Mouse (Mus musculus): ENCODE data around the gene Herpud2. TPM values are rescaled to one million over a fixed set of nuclear protein-coding genes. Genes with fewer than 3 reads are reported as not detected.

Herpud2 gene
- polyA plus RNA-seq, 1 experiment from 2014 or later: 13.6 TPM

- Histone ChIP-seq H3K9me3 (replicated peaks; ENCODE audit: control insufficient read depth, low read length) (no peaks in the 10 kb centered on the region), H3K4me3 (ENCODE audit: low read depth, low read length) (no peak overlapping the region), H3K4me2 (ENCODE audit: low read depth, low read length) (no peak overlapping the region), H3K27me3 (ENCODE audit: control insufficient read depth, insufficient read depth, low read depth, low read length) (no peaks in the 10 kb centered on the region), H3K9ac (ENCODE audit: low read depth, low read length) (no peak overlapping the region), H3K36me3 (ENCODE audit: control insufficient read depth, insufficient read depth) (no peaks in the 10 kb centered on the region), H3K4me1 (ENCODE audit: control insufficient read depth, low read depth, low read length) (no peaks in the 10 kb centered on the region), H3K27ac (ENCODE audit: low read length) (no peak overlapping the region)
- no peak for ATAC-seq (ENCODE audit: low read depth)
- 73% methylated on average over 1 of the region's 1 CpGs for WGBS (ENCODE audit: insufficient replicate concordance)
These were observed 75.1 kb downstream of the Herpud2 start for GRCm38 (mm10) chr9:25076505-25076904.

DNA sequence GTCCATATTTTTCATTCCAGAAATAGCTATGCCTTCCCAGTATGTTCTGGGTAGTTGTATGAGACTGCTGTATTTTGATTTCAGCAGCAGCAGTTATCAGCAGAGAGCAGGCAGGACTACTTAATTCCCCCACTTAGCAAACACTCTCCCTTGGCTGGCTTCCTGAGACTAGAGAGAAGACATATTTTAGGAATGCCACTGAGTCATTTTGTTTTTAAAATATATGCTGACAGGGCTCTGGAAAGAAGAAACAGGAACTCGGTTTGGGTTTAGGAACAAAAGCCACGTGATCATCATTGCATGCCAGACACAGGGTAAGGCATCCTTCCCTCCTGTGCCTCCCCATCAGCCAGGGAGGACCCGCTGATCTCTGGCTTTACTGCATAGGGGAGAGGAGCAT is 75.6 kb downstream of the Herpud2 start:
- Histone ChIP-seq H3K27ac (ENCODE audit: low read length) (no peak overlapping the region), H3K9ac (ENCODE audit: low read depth, low read length) (no peak overlapping the region), H3K4me3 (ENCODE audit: low read depth, low read length) (no peak overlapping the region), H3K36me3 (ENCODE audit: control insufficient read depth, insufficient read depth) (no peaks in the 10 kb centered on the region), H3K27me3 (ENCODE audit: control insufficient read depth, insufficient read depth, low read depth, low read length) (no peaks in the 10 kb centered on the region), H3K4me1 (ENCODE audit: control insufficient read depth, low read depth, low read length) (no peaks in the 10 kb centered on the region), H3K9me3 (replicated peaks; ENCODE audit: control insufficient read depth, low read length) (no peaks in the 10 kb centered on the region), H3K4me2 (ENCODE audit: low read depth, low read length) (no peak overlapping the region)
- no peak for ATAC-seq (ENCODE audit: low read depth)
- 28% methylated on average over 3 of the region's 3 CpGs for WGBS (ENCODE audit: insufficient replicate concordance)

- Histone ChIP-seq H3K9ac (ENCODE audit: low read depth, low read length) (no peak overlapping the region), H3K4me2 (ENCODE audit: low read depth, low read length) (no peak overlapping the region), H3K27ac (ENCODE audit: low read length) (no peak overlapping the region), H3K4me1 (ENCODE audit: control insufficient read depth, low read depth, low read length) (no peaks in the 10 kb centered on the region), H3K36me3 (ENCODE audit: control insufficient read depth, insufficient read depth) (no peaks in the 10 kb centered on the region), H3K4me3 (ENCODE audit: low read depth, low read length) (no peak overlapping the region), H3K9me3 (replicated peaks; ENCODE audit: control insufficient read depth, low read length) (no peaks in the 10 kb centered on the region), H3K27me3 (ENCODE audit: control insufficient read depth, insufficient read depth, low read depth, low read length) (no peaks in the 10 kb centered on the region)
- no peak for ATAC-seq (ENCODE audit: low read depth)
- 58% methylated on average over 1 of the region's 1 CpGs for WGBS (ENCODE audit: insufficient replicate concordance)
These were observed 79.0 kb downstream of the Herpud2 start for GRCm38 (mm10) chr9:25072666-25073065.

DNA sequence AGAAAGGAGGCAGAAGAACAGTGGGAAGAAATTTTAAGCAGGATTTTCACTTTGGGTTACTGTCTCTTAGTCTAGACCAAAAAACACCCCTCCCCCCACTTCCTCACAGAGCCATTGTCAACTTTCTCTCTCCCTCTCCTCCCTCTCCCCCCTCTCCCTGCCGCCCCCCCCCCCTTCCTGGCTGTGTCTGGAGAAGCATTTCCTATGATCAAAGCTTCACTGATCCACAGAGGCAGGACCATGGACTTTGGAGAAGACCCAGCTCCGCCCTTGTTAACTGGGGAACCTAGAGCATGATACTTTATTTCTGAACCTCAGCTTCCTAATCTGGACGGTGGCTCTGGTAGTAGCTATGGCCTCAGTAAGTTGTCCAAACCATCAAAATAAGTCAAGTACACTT is 92.9 kb downstream of the Herpud2 start:
- no peak overlapping the region for H3K4me2 ChIP-seq (ENCODE audit: low read depth, low read length)
- WGBS (ENCODE audit: insufficient replicate concordance): 26% methylated on average over 2 of the region's 3 CpGs
- ATAC-seq (ENCODE audit: low read depth): no peak
- no peaks in the 10 kb centered on the region for H3K9me3 ChIP-seq (replicated peaks; ENCODE audit: control insufficient read depth, low read length)
- H3K4me3 ChIP-seq (ENCODE audit: low read depth, low read length): no peak overlapping the region
- no peak overlapping the region for H3K27ac ChIP-seq (ENCODE audit: low read length)
- no peak overlapping the region for H3K9ac ChIP-seq (ENCODE audit: low read depth, low read length)
- no peaks in the 10 kb centered on the region for H3K4me1 ChIP-seq (ENCODE audit: control insufficient read depth, low read depth, low read length)
- H3K36me3 ChIP-seq (ENCODE audit: control insufficient read depth, insufficient read depth): no peaks in the 10 kb centered on the region
- no peaks in the 10 kb centered on the region for H3K27me3 ChIP-seq (ENCODE audit: control insufficient read depth, insufficient read depth, low read depth, low read length)

Other genes with a start within 250 kb of the Herpud2 start
- not detected in 2 replicates for gene Gm10181, start 62.4 kb downstream of the Herpud2 start, polyA plus RNA-seq (2015; fragmentation: Nextera tagmentation; extraction: Ambion mirVana)
- gene Sept7, start 100.6 kb upstream of the Herpud2 start, polyA plus RNA-seq (2015; fragmentation: Nextera tagmentation; extraction: Ambion mirVana): 73.7 and 88.8 TPM in 2 replicates

Measured in liver, embryonic 16.5 days (tissue).